Mouse (Mus musculus) heart, embryonic 13.5 days (tissue): ENCODE results near the gene Gde1. TPM values are rescaled to one million over a fixed set of nuclear protein-coding genes. Genes with fewer than 3 reads are reported as not detected.
A peak's percentile ranks its signal among the peaks of the same experiment; 100 is the strongest.

Experiments used
- ATAC-seq: fragments of 200-750 bp; cut with Nextera tagmentation; 2 replicates; pipeline ENCODE4 v1.8.0; 2017; ENCODE audit warnings: moderate TSS enrichment; ENCODE audit not compliant: insufficient number of reproducible peaks, low FRiP score, low TSS enrichment; ENCODE audit errors: extremely low read depth
- H3K27ac ChIP-seq: fragments of 300-500 bp; sonication (generic); replicated peaks from 2 replicates; pipeline ENCODE4 v1.5.1; 2015; ENCODE audit warnings: moderate library complexity, mild to moderate bottlenecking, inconsistent platforms
- H3K27me3 ChIP-seq: fragments of 300-500 bp; sonication (generic); replicated peaks from 2 replicates; pipeline ENCODE4 v1.6.1; 2015; ENCODE audit warnings: mild to moderate bottlenecking, inconsistent platforms
- H3K36me3 ChIP-seq: fragments of 300-500 bp; sonication (generic); 2 replicates; pipeline ENCODE4 v1.6.1; 2015; ENCODE audit warnings: mild to moderate bottlenecking, inconsistent platforms
- H3K4me1 ChIP-seq: fragments of 300-500 bp; sonication (generic); 2 replicates; pipeline ENCODE4 v1.6.1; 2015; ENCODE audit warnings: inconsistent platforms
- H3K4me2 ChIP-seq: fragments of 300-500 bp; sonication (generic); 2 replicates; pipeline ENCODE4 v1.6.1; 2015; ENCODE audit warnings: inconsistent platforms, mild to moderate bottlenecking, moderate library complexity
- H3K4me3 ChIP-seq: fragments of 300-500 bp; sonication (generic); 2 replicates; pipeline ENCODE4 v1.5.1; 2015; ENCODE audit warnings: moderate library complexity, mild to moderate bottlenecking, inconsistent platforms
- H3K9ac ChIP-seq: fragments of 300-500 bp; sonication (generic); 2 replicates; pipeline ENCODE4 v1.6.1; 2015; ENCODE audit warnings: inconsistent platforms, mild to moderate bottlenecking, moderate library complexity
- H3K9me3 ChIP-seq: fragments of 300-500 bp; sonication (generic); 2 replicates; pipeline ENCODE4 v1.6.1; 2016; ENCODE audit warnings: inconsistent platforms
- WGBS: fragments of 180-500 bp; shearing (Covaris S2); methylation state at CpG from one replicate; pipeline ENCODE4 v1.1.7; 2015; ENCODE audit warnings: mixed read lengths; 5-methylcytosine and 5-hydroxymethylcytosine counted together
- polyA plus RNA-seq: library from polyadenylated mRNA; unstranded; fragments of >200 nt; fragmentation: Nextera tagmentation; extraction: Ambion mirVana; gene quantifications from 2 replicates; pipeline ENCODE4 v1.2.1, GENCODE M21; 2015

The Gde1 gene
- 76.1 and 79.0 TPM in 2 replicates for polyA plus RNA-seq

- H3K36me3 ChIP-seq = peaks cover 21% of the 10 kb centered on the region
- H3K9me3 ChIP-seq = no peaks in the 10 kb centered on the region
- peak within 1 kb of the TSS; percentile 91 for H3K9ac ChIP-seq
- peak within 1 kb of the TSS; percentile 91 for H3K4me2 ChIP-seq
- H3K27ac ChIP-seq = peak within 1 kb of the TSS; percentile 90
- peak within 1 kb of the TSS; percentile 91 for H3K4me3 ChIP-seq
- peak; percentile 85 for ATAC-seq
- no peaks in the 10 kb centered on the region for H3K27me3 ChIP-seq
- WGBS = 0% methylated on average over 59 of the region's 66 CpGs
- peaks cover 29% of the 10 kb centered on the region for H3K4me1 ChIP-seq
Observed at GRCm38 (mm10) chr7:118705101-118705961, at the start of gene Gde1. Gene Gde1 (minus strand): TSS chr7:118705778.

GRCm38 (mm10) chr7:118751625-118752024 is 46.0 kb upstream of the Gde1 start:
- H3K4me3 ChIP-seq = no peak overlapping the region
- no peak overlapping the region for H3K27ac ChIP-seq
- no peaks in the 10 kb centered on the region for H3K27me3 ChIP-seq
- no peak overlapping the region for H3K4me2 ChIP-seq
- H3K36me3 ChIP-seq = peaks cover 97% of the 10 kb centered on the region
- no peak for ATAC-seq
- H3K9me3 ChIP-seq = no peaks in the 10 kb centered on the region; the same call in 1 of the 2 replicates
- no peak overlapping the region for H3K9ac ChIP-seq
- WGBS = 76% methylated on average over 7 of the region's 7 CpGs
- H3K4me1 ChIP-seq = no peaks in the 10 kb centered on the region

GRCm38 (mm10) chr7:118749706-118750105 is 44.1 kb upstream of the Gde1 start:
- H3K36me3 ChIP-seq = peaks cover 96% of the 10 kb centered on the region
- 81% methylated on average over 8 of the region's 8 CpGs for WGBS
- no peak overlapping the region for H3K4me2 ChIP-seq
- no peak for ATAC-seq
- H3K4me1 ChIP-seq = no peaks in the 10 kb centered on the region
- H3K27me3 ChIP-seq = no peaks in the 10 kb centered on the region
- no peaks in the 10 kb centered on the region; the same call in 1 of the 2 replicates for H3K9me3 ChIP-seq
- no peak overlapping the region for H3K27ac ChIP-seq
- no peak overlapping the region for H3K4me3 ChIP-seq
- no peak overlapping the region for H3K9ac ChIP-seq

- H3K4me2 ChIP-seq = no peak overlapping the region
- WGBS = 86% methylated on average over 12 of the region's 12 CpGs
- H3K9me3 ChIP-seq = no peaks in the 10 kb centered on the region
- H3K27me3 ChIP-seq = no peaks in the 10 kb centered on the region
- ATAC-seq = no peak
- no peak overlapping the region for H3K9ac ChIP-seq
- H3K4me3 ChIP-seq = no peak overlapping the region
- H3K27ac ChIP-seq = no peak overlapping the region
- no peaks in the 10 kb centered on the region for H3K4me1 ChIP-seq
- H3K36me3 ChIP-seq = peaks cover 89% of the 10 kb centered on the region
Observed at GRCm38 (mm10) chr7:118747891-118748672, 42.5 kb upstream of the Gde1 start.

- no peak for ATAC-seq
- 89% methylated on average over 5 of the region's 5 CpGs for WGBS
- Histone ChIP-seq H3K4me1 (peaks cover 18% of the 10 kb centered on the region), H3K4me2 (no peak overlapping the region), H3K27ac (no peak overlapping the region), H3K9me3 (no peaks in the 10 kb centered on the region), H3K36me3 (peaks cover 57% of the 10 kb centered on the region), H3K9ac (no peak overlapping the region), H3K4me3 (no peak overlapping the region), H3K27me3 (no peaks in the 10 kb centered on the region)
Observed at GRCm38 (mm10) chr7:118744766-118745165, 39.2 kb upstream of the Gde1 start.

GRCm38 (mm10) chr7:118742278-118742677 is 36.7 kb upstream of the Gde1 start:
- no peak overlapping the region for H3K4me2 ChIP-seq
- WGBS = 66% methylated on average over 6 of the region's 6 CpGs
- H3K9me3 ChIP-seq = no peaks in the 10 kb centered on the region
- no peak overlapping the region for H3K4me3 ChIP-seq
- peaks cover 18% of the 10 kb centered on the region for H3K4me1 ChIP-seq
- peaks cover 32% of the 10 kb centered on the region for H3K36me3 ChIP-seq
- H3K27me3 ChIP-seq = peaks cover 3% of the 10 kb centered on the region; the same call in 1 of the 2 replicates
- ATAC-seq = no peak
- H3K27ac ChIP-seq = no peak overlapping the region
- no peak overlapping the region for H3K9ac ChIP-seq

- Histone ChIP-seq H3K4me1 (peaks cover 18% of the 10 kb centered on the region), H3K27me3 (peaks cover 3% of the 10 kb centered on the region; the same call in 1 of the 2 replicates), H3K9me3 (no peaks in the 10 kb centered on the region), H3K27ac (peak overlapping the region; percentile 33), H3K4me3 (peak overlapping the region; percentile 69), H3K4me2 (peak overlapping the region; percentile 83), H3K9ac (peak overlapping the region; percentile 76), H3K36me3 (peaks cover 17% of the 10 kb centered on the region)
- peak; percentile 84 for ATAC-seq
- WGBS = 2% methylated on average over 41 of the region's 41 CpGs
Observed at GRCm38 (mm10) chr7:118740532-118741338, 35.2 kb upstream of the Gde1 start.

DNA sequence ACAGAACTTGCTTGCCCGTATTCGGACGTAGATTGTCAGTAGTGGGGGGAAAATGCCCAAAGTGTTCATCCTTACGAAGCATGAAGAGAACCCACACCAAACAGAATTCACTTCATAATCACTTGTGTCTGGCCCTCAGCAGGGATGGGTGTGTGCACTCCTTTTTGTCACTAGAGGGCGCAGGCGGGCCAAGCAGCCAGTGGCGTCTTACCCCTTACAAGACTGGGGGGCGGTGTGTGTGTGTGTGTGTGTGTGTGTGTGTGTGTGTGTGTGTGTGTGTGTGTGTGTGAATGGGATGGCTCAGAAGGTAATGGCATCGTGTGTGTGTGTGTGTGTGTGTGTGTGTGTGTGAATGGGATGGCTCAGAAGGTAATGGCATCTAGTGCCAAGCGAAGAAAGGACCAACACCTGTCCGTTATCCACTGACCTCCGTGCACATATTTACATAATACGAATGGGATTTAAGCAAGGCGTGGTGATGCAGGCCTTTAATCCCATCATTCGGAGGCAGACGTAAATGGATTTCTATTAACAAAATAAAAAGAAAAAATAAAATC is 34.5 kb upstream of the Gde1 start, which contains the start of gene Vps35l:
Gene Vps35l (plus strand): TSS at position 252 of the 557 bp plus-strand sequence.
- peak within 1 kb of the TSS; percentile 83 for H3K4me2 ChIP-seq
- H3K27ac ChIP-seq = peak within 1 kb of the TSS; percentile 33
- H3K4me1 ChIP-seq = peaks cover 18% of the 10 kb centered on the region
- H3K9me3 ChIP-seq = no peaks in the 10 kb centered on the region
- peaks cover 13% of the 10 kb centered on the region for H3K36me3 ChIP-seq
- WGBS = 3% methylated on average over 16 of the region's 16 CpGs
- H3K27me3 ChIP-seq = peaks cover 3% of the 10 kb centered on the region; the same call in 1 of the 2 replicates
- peak within 1 kb of the TSS; percentile 76 for H3K9ac ChIP-seq
- ATAC-seq = peak; percentile 69
- peak within 1 kb of the TSS; percentile 69 for H3K4me3 ChIP-seq

GRCm38 (mm10) chr7:118738730-118739129 is 33.2 kb upstream of the Gde1 start:
- Histone ChIP-seq H3K27me3 (peaks cover 3% of the 10 kb centered on the region; the same call in 1 of the 2 replicates), H3K9ac (no peak overlapping the region), H3K27ac (no peak overlapping the region), H3K36me3 (peaks cover 11% of the 10 kb centered on the region), H3K4me2 (no peak overlapping the region), H3K4me1 (peaks cover 18% of the 10 kb centered on the region), H3K9me3 (no peaks in the 10 kb centered on the region), H3K4me3 (no peak overlapping the region)
- 74% methylated on average over 1 of the region's 1 CpGs for WGBS
- no peak for ATAC-seq

- no peaks in the 10 kb centered on the region for H3K9me3 ChIP-seq
- H3K27me3 ChIP-seq = no peaks in the 10 kb centered on the region; the same call in 1 of the 2 replicates
- no peak for ATAC-seq
- H3K4me2 ChIP-seq = no peak overlapping the region
- peaks cover 53% of the 10 kb centered on the region for H3K36me3 ChIP-seq
- H3K4me1 ChIP-seq = no peaks in the 10 kb centered on the region
- no peak overlapping the region for H3K9ac ChIP-seq
- no peak overlapping the region for H3K27ac ChIP-seq
- H3K4me3 ChIP-seq = no peak overlapping the region
- 85% methylated on average over 13 of the region's 13 CpGs for WGBS
Observed at GRCm38 (mm10) chr7:118733225-118733624, 27.6 kb upstream of the Gde1 start.
